Mouse (Mus musculus) lung, postnatal 0 days (tissue): ENCODE measurements at regions not wholly inside any gene's neighbourhood (a gene's known extent, or its start where the extent isn't known, plus 50 kb on each side); places are given as distances from the start of the nearest gene placed in this dataset.

Experiments used
- ATAC-seq: fragments of 200-750 bp; cut with Nextera tagmentation; 2 replicates; pipeline ENCODE4 v1.8.0; 2017; ENCODE audit warnings: moderate library complexity
- DNase-seq: peaks from one replicate; pipeline ENCODE4 v3.0.0-alpha.2; 2016; ENCODE audit warnings: low spot score
- H3K27ac ChIP-seq: fragments of 300-500 bp; sonication (generic); 2 replicates; pipeline ENCODE4 v1.5.1; 2014; ENCODE audit warnings: antibody characterized with exemption, mild to moderate bottlenecking, low read length, mixed read lengths
- H3K27me3 ChIP-seq: fragments of 300-500 bp; sonication (generic); replicated peaks from 2 replicates; pipeline ENCODE4 v1.6.1; 2014; ENCODE audit warnings: low read length, mixed read lengths; ENCODE audit not compliant: insufficient read depth
- H3K36me3 ChIP-seq: fragments of 300-500 bp; sonication (generic); 2 replicates; pipeline ENCODE4 v1.6.1; 2014; ENCODE audit warnings: low read length, mixed read lengths; ENCODE audit not compliant: insufficient read depth
- H3K4me1 ChIP-seq: fragments of 300-500 bp; sonication (generic); 2 replicates; pipeline ENCODE4 v1.6.1; 2014; ENCODE audit warnings: antibody characterized with exemption, low read depth, low read length, mixed read lengths; ENCODE audit not compliant: insufficient read depth
- H3K4me2 ChIP-seq: fragments of 300-500 bp; sonication (generic); replicated peaks from 2 replicates; pipeline ENCODE4 v1.6.1; 2014; ENCODE audit warnings: low read depth, mild to moderate bottlenecking, low read length, moderate library complexity, mixed read lengths
- H3K4me3 ChIP-seq: fragments of 300-500 bp; sonication (generic); 2 replicates; pipeline ENCODE4 v1.5.1; 2014; ENCODE audit warnings: low read depth, low read length
- H3K9ac ChIP-seq: fragments of 300-500 bp; sonication (generic); replicated peaks from 2 replicates; pipeline ENCODE4 v1.6.1; 2014; ENCODE audit warnings: low read depth, mild to moderate bottlenecking
- H3K9me3 ChIP-seq: fragments of 300-500 bp; sonication (generic); 2 replicates; pipeline ENCODE4 v1.6.1; 2016; ENCODE audit warnings: low read length, mixed read lengths
- CTCF ChIP-seq: IDR thresholded peaks from 2 replicates; pipeline ENCODE4 v1.5.1; 2016; ENCODE audit warnings: antibody characterized with exemption, mild to moderate bottlenecking
- EP300 ChIP-seq: IDR thresholded peaks from 2 replicates; pipeline ENCODE4 v1.6.1; 2016; ENCODE audit warnings: antibody characterized with exemption, mild to moderate bottlenecking, control low read depth
- WGBS: fragments of 180-500 bp; shearing (Covaris S2); extraction: QIAGEN DNeasy Blood & Tissue Kit; methylation state at CpG from one replicate; pipeline ENCODE4 v1.1.7; 2014; 5-methylcytosine and 5-hydroxymethylcytosine counted together

DNA sequence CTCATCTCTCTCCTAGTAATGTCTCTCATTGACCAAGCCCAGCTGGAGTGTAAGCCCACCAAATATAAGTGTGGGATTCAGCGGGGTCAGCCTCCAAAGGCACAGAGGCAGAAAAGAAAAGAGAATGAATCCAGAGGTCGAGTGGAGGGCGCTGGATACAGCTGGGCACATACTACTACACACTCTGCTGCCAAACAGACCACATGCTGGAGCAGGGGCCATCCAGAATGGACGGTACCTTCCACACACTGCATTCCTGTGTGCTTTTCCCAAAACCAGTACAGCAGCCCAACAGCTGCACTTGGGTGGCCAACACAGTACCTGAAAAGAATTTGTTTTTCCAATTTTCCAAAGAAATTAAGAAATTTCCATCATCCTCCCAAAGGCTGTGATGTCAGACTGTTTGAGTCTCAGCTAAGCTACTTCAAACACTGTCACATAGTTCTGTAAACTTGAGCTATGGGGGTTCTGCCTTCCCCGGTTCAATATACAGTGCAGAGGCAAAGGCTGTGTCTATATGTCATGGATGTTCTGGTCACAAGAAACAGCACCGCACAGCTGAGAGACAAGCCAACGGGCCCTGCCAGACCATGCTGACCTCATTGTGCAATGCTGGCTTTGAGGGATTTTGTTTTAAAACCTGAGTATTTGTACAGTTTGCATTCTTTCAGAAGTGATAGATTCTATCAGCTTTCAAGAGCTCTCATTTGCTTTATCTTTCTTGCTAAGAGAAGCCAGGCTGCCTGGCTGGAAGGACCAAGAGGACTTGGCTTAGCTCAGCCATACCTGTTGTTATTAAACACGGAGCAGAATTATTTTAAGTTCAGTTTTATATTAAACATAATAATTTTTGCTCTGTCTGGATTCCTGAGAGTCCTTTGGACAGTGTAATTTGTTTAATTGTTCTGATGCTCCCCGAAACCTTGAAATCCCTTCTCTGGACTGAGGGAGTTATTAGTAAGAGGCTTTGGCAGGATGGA, 200.3 kb upstream of the Myocd start:
- no peak overlapping the region for H3K9ac ChIP-seq
- H3K27ac ChIP-seq = no peak overlapping the region
- peaks cover 5% of the 10 kb centered on the region; the same call in 1 of the 2 replicates for H3K4me1 ChIP-seq
- WGBS = 42% methylated on average over 9 of the region's 9 CpGs
- H3K4me3 ChIP-seq = no peak overlapping the region
- H3K27me3 ChIP-seq = no peaks in the 10 kb centered on the region
- peak; percentile 30 for DNase-seq
- TF ChIP-seq CTCF (no peak), EP300 (no peak)
- H3K4me2 ChIP-seq = no peak overlapping the region
- no peaks in the 10 kb centered on the region for H3K36me3 ChIP-seq
- peak; percentile 50 for ATAC-seq
- H3K9me3 ChIP-seq = no peaks in the 10 kb centered on the region

- Histone ChIP-seq H3K4me1 (peaks cover 5% of the 10 kb centered on the region; the same call in 1 of the 2 replicates), H3K4me2 (no peak overlapping the region), H3K36me3 (no peaks in the 10 kb centered on the region), H3K27ac (no peak overlapping the region), H3K4me3 (no peak overlapping the region), H3K27me3 (no peaks in the 10 kb centered on the region), H3K9ac (no peak overlapping the region), H3K9me3 (no peaks in the 10 kb centered on the region)
- 19% methylated on average over 4 of the region's 4 CpGs for WGBS
- TF ChIP-seq CTCF = no peak
- peak; percentile 74 for TF ChIP-seq EP300
- DNase-seq = peak; percentile 81
- ATAC-seq = peak; percentile 79
Measured at GRCm38 (mm10) chr11:65461044-65461443, 191.3 kb upstream of the Myocd start.

- H3K36me3 ChIP-seq = no peaks in the 10 kb centered on the region
- ATAC-seq (no peak), DNase-seq (no peak)
- no peaks in the 10 kb centered on the region for H3K4me1 ChIP-seq
- TF ChIP-seq CTCF (no peak), EP300 (no peak)
- no peak overlapping the region for H3K4me2 ChIP-seq
- no peak overlapping the region for H3K9ac ChIP-seq
- WGBS = 64% methylated on average over 3 of the region's 3 CpGs
- no peaks in the 10 kb centered on the region for H3K27me3 ChIP-seq
- no peak overlapping the region for H3K4me3 ChIP-seq
- H3K9me3 ChIP-seq = no peaks in the 10 kb centered on the region
- H3K27ac ChIP-seq = no peak overlapping the region
Measured at GRCm38 (mm10) chr11:65448436-65448835, 178.6 kb upstream of the Myocd start.

GRCm38 (mm10) chr11:65443466-65444024, 173.8 kb upstream of the Myocd start:
- TF ChIP-seq EP300 (no peak), CTCF (no peak)

DNA sequence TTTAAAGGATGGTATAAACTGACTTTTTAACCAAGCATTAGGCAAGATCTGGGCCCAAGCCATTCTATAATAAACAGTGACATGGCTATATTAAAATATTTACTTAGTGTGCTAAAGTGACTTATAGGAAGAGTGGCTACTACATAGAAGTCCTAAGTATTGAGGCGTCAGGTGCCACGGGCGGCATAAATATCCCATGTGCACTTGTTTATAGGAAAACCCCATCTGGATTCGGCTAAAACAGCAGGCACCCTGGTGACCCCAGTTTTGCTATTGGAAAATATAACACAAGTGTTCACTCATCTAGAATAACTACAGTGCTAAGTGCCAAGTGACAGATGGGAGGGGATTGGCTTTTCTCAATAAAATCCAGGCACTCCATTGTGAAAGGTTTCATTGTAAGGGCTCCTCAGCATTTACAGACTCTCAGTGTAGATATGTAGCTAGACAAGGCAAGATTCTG, 165.9 kb upstream of the Myocd start:
- H3K27ac ChIP-seq = no peak overlapping the region
- H3K27me3 ChIP-seq = no peaks in the 10 kb centered on the region
- no peak overlapping the region for H3K4me2 ChIP-seq
- 46% methylated on average over 4 of the region's 4 CpGs for WGBS
- no peak for TF ChIP-seq CTCF
- TF ChIP-seq EP300 = no peak
- no peaks in the 10 kb centered on the region for H3K4me1 ChIP-seq
- H3K9me3 ChIP-seq = no peaks in the 10 kb centered on the region
- H3K4me3 ChIP-seq = no peak overlapping the region
- H3K36me3 ChIP-seq = no peaks in the 10 kb centered on the region
- no peak overlapping the region for H3K9ac ChIP-seq
- ATAC-seq (no peak), DNase-seq (no peak)

More at GRCm38 (mm10) chr11:65443466-65444024, 173.8 kb upstream of the Myocd start:
- DNase-seq (peak; percentile 7), ATAC-seq (no peak)
- no peaks in the 10 kb centered on the region for H3K4me1 ChIP-seq
- H3K9ac ChIP-seq = no peak overlapping the region
- no peak overlapping the region for H3K4me2 ChIP-seq
- WGBS = 81% methylated on average over 11 of the region's 11 CpGs
- H3K36me3 ChIP-seq = no peaks in the 10 kb centered on the region
- no peak overlapping the region for H3K4me3 ChIP-seq
- no peaks in the 10 kb centered on the region for H3K9me3 ChIP-seq
- H3K27me3 ChIP-seq = no peaks in the 10 kb centered on the region
- no peak overlapping the region for H3K27ac ChIP-seq

GRCm38 (mm10) chr11:65421889-65422288, 152.1 kb upstream of the Myocd start:
- WGBS = 10% methylated on average over 1 of the region's 1 CpGs
- H3K4me1 ChIP-seq = no peaks in the 10 kb centered on the region
- H3K4me3 ChIP-seq = no peak overlapping the region
- ATAC-seq (no peak), DNase-seq (no peak)
- no peak overlapping the region for H3K4me2 ChIP-seq
- TF ChIP-seq CTCF = no peak
- no peak for TF ChIP-seq EP300
- H3K27ac ChIP-seq = no peak overlapping the region
- H3K36me3 ChIP-seq = no peaks in the 10 kb centered on the region
- no peaks in the 10 kb centered on the region for H3K9me3 ChIP-seq
- H3K27me3 ChIP-seq = no peaks in the 10 kb centered on the region
- no peak overlapping the region for H3K9ac ChIP-seq
